Mouse (Mus musculus): Measurements from ENCODE around the gene Edem3. TPM values are rescaled to one million over a fixed set of nuclear protein-coding genes. Genes with fewer than 3 reads are reported as not detected.

Gene Edem3
- polyA plus RNA-seq, 1 experiment from 2014 or later = 7.5 TPM

DNA sequence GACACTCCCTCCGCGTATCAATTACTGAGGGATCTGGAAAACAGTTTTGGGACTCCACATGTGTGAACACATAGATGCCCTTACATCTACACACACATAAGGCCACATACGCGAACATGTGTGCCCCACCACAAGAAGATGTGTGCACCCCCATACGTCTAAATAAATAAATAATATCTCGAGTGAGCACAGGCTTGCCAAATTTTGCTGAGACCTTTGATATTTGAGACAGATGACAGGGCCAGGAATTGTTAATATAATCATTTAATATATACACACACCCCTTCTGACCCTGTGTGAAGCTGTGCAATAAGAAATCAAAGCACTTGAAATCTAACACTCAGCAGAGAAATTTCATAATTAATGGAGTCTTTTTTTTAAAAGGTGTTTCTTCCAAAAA, 109.2 kb downstream of the Edem3 start:
- H3K4me3 ChIP-seq (ENCODE audit: low read depth, low read length) = no peak overlapping the region
- no peak overlapping the region for H3K4me2 ChIP-seq (replicated peaks; ENCODE audit: low read depth)
- 70% methylated on average over 6 of the region's 6 CpGs for WGBS
- H3K27ac ChIP-seq (replicated peaks) = no peak overlapping the region
- DNase-seq (ENCODE audit: low spot score) = no peak
- TF ChIP-seq CTCF (IDR thresholded peaks at IDR 0.05; ENCODE audit: low read depth) (no peak), EP300 (optimal IDR thresholded peaks at IDR 0.05) (no peak)
- H3K36me3 ChIP-seq (ENCODE audit: control insufficient read depth, insufficient read depth, low read length) = no peaks in the 10 kb centered on the region
- no peak for ATAC-seq (ENCODE audit: low FRiP score, low TSS enrichment)
- no peaks in the 10 kb centered on the region for H3K9me3 ChIP-seq (ENCODE audit: control insufficient read depth, low read length)
- no peaks in the 10 kb centered on the region for H3K4me1 ChIP-seq (replicated peaks; ENCODE audit: control insufficient read depth, insufficient read depth)
- H3K27me3 ChIP-seq (ENCODE audit: control insufficient read depth, insufficient read depth, low read length) = no peaks in the 10 kb centered on the region
- no peak overlapping the region for H3K9ac ChIP-seq (ENCODE audit: low read length)

Other genes with a start within 250 kb of the Edem3 start
- 17.7 and 23.5 TPM in 2 replicates for gene Fam129a, start 184.2 kb upstream of the Edem3 start, polyA plus RNA-seq (2015; fragmentation: Nextera tagmentation; extraction: Ambion mirVana)

Measured in stomach, postnatal 0 days (tissue).